Mouse (Mus musculus) kidney, embryonic 14.5 days (tissue): ENCODE measurements around the gene Cd8a. TPM values are rescaled to one million over a fixed set of nuclear protein-coding genes. Genes with fewer than 3 reads are reported as not detected.

Experiments
- ATAC-seq: fragments of 200-750 bp; cut with Nextera tagmentation; 2 replicates; pipeline ENCODE4 v1.8.0; 2017; ENCODE audit warnings: moderate number of reproducible peaks, mild to moderate bottlenecking, moderate TSS enrichment, moderate library complexity; ENCODE audit not compliant: low FRiP score, low TSS enrichment
- H3K27ac ChIP-seq: fragments of 300-500 bp; sonication (generic); 2 replicates; pipeline ENCODE4 v1.5.1; 2014; ENCODE audit warnings: low read depth, mild to moderate bottlenecking, low read length, moderate library complexity, mixed read lengths
- H3K27me3 ChIP-seq: fragments of 300-500 bp; sonication (generic); 2 replicates; pipeline ENCODE4 v1.6.1; 2014; ENCODE audit warnings: mild to moderate bottlenecking, low read length; ENCODE audit not compliant: control insufficient read depth, insufficient read depth
- H3K36me3 ChIP-seq: fragments of 300-500 bp; sonication (generic); 2 replicates; pipeline ENCODE4 v1.6.1; 2014; ENCODE audit warnings: low read length, mixed read lengths; ENCODE audit not compliant: control insufficient read depth, insufficient read depth
- H3K4me1 ChIP-seq: fragments of 300-500 bp; sonication (generic); 2 replicates; pipeline ENCODE4 v1.6.1; 2014; ENCODE audit warnings: low read length, mixed read lengths; ENCODE audit not compliant: control insufficient read depth, insufficient read depth
- H3K4me2 ChIP-seq: fragments of 300-500 bp; sonication (generic); replicated peaks from 2 replicates; pipeline ENCODE4 v1.6.1; 2014; ENCODE audit warnings: low read depth, mild to moderate bottlenecking, low read length
- H3K4me3 ChIP-seq: fragments of 300-500 bp; sonication (generic); 2 replicates; pipeline ENCODE4 v1.5.1; 2014; ENCODE audit warnings: mild to moderate bottlenecking, low read length
- H3K9ac ChIP-seq: fragments of 300-500 bp; sonication (generic); 2 replicates; pipeline ENCODE4 v1.6.1; 2014; ENCODE audit warnings: low read depth, mild to moderate bottlenecking, low read length, moderate library complexity
- H3K9me3 ChIP-seq: fragments of 300-500 bp; sonication (generic); 2 replicates; pipeline ENCODE4 v1.6.1; 2016; ENCODE audit warnings: low read length; ENCODE audit not compliant: control insufficient read depth
- WGBS: fragments of 180-500 bp; shearing (Covaris S2); extraction: QIAGEN DNeasy Blood & Tissue Kit; methylation state at CpG from one replicate; pipeline ENCODE4 v1.1.7; 2014; 5-methylcytosine and 5-hydroxymethylcytosine counted together
- polyA plus RNA-seq: library from polyadenylated mRNA; unstranded; fragments of >200 nt; fragmentation: Nextera tagmentation; extraction: Ambion mirVana; gene quantifications from 2 replicates; pipeline ENCODE4 v1.2.1, GENCODE M21; 2014

The Cd8a gene
- polyA plus RNA-seq, 1 experiment from 2014 or later, result not detected

GRCm38 (mm10) chr6:71420848-71421247 lies 47.6 kb downstream of the Cd8a start:
- Histone ChIP-seq H3K4me2 (no peak overlapping the region), H3K9ac (no peak overlapping the region), H3K27ac (no peak overlapping the region), H3K4me3 (no peak overlapping the region), H3K27me3 (no peaks in the 10 kb centered on the region), H3K9me3 (no peaks in the 10 kb centered on the region; the same call in 1 of the 2 replicates), H3K4me1 (no peaks in the 10 kb centered on the region), H3K36me3 (peaks cover 4% of the 10 kb centered on the region; the same call in 1 of the 2 replicates)
- WGBS, result 77% methylated on average over 6 of the region's 6 CpGs
- ATAC-seq, result no peak

GRCm38 (mm10) chr6:71422162-71422561 lies 48.9 kb downstream of the Cd8a start:
- H3K27me3 ChIP-seq, result no peaks in the 10 kb centered on the region
- WGBS, result 76% methylated on average over 3 of the region's 3 CpGs
- peak; percentile 57; the same call in 1 of the 2 replicates for ATAC-seq
- H3K9me3 ChIP-seq, result no peaks in the 10 kb centered on the region; the same call in 1 of the 2 replicates
- H3K9ac ChIP-seq, result no peak overlapping the region
- H3K36me3 ChIP-seq, result peaks cover 11% of the 10 kb centered on the region; the same call in 1 of the 2 replicates
- no peaks in the 10 kb centered on the region for H3K4me1 ChIP-seq
- no peak overlapping the region for H3K27ac ChIP-seq
- H3K4me2 ChIP-seq, result no peak overlapping the region
- H3K4me3 ChIP-seq, result no peak overlapping the region

GRCm38 (mm10) chr6:71423116-71423515 lies 49.9 kb downstream of the Cd8a start:
- no peak for ATAC-seq
- H3K4me3 ChIP-seq, result no peak overlapping the region
- no peak overlapping the region for H3K9ac ChIP-seq
- 95% methylated on average over 3 of the region's 3 CpGs for WGBS
- H3K4me2 ChIP-seq, result no peak overlapping the region
- no peaks in the 10 kb centered on the region for H3K27me3 ChIP-seq
- no peaks in the 10 kb centered on the region; the same call in 1 of the 2 replicates for H3K9me3 ChIP-seq
- H3K4me1 ChIP-seq, result no peaks in the 10 kb centered on the region
- no peak overlapping the region for H3K27ac ChIP-seq
- H3K36me3 ChIP-seq, result peaks cover 18% of the 10 kb centered on the region; the same call in 1 of the 2 replicates

- H3K36me3 ChIP-seq, result peaks cover 19% of the 10 kb centered on the region
- no peak overlapping the region for H3K4me2 ChIP-seq
- no peaks in the 10 kb centered on the region for H3K4me1 ChIP-seq
- no peak overlapping the region for H3K27ac ChIP-seq
- H3K4me3 ChIP-seq, result no peak overlapping the region
- H3K9ac ChIP-seq, result no peak overlapping the region
- 93% methylated on average over 6 of the region's 6 CpGs for WGBS
- H3K27me3 ChIP-seq, result no peaks in the 10 kb centered on the region
- ATAC-seq, result no peak
- no peaks in the 10 kb centered on the region; the same call in 1 of the 2 replicates for H3K9me3 ChIP-seq
Observed at GRCm38 (mm10) chr6:71425681-71426080, 52.5 kb downstream of the Cd8a start.

- WGBS, result 74% methylated on average over 4 of the region's 4 CpGs
- H3K4me1 ChIP-seq, result no peaks in the 10 kb centered on the region
- ATAC-seq, result no peak
Observed at GRCm38 (mm10) chr6:71427996-71428725, 54.9 kb downstream of the Cd8a start.

More at GRCm38 (mm10) chr6:71427996-71428725, 54.9 kb downstream of the Cd8a start:
- Histone ChIP-seq H3K9ac (no peak overlapping the region), H3K27ac (no peak overlapping the region), H3K27me3 (no peaks in the 10 kb centered on the region), H3K4me3 (no peak overlapping the region), H3K9me3 (no peaks in the 10 kb centered on the region), H3K36me3 (peaks cover 19% of the 10 kb centered on the region), H3K4me2 (no peak overlapping the region)

Other genes with a start within 250 kb of the Cd8a start
- gene Thnsl2, start 229.0 kb upstream of the Cd8a start, polyA plus RNA-seq, result 21.4 and 25.7 TPM in 2 replicates
- gene Fabp1, start 173.6 kb upstream of the Cd8a start, polyA plus RNA-seq, result 0.43 TPM in 1 of 2 replicates, not detected in the other
- gene Krcc1, start 101.8 kb upstream of the Cd8a start, polyA plus RNA-seq, result 52.2 and 53.3 TPM in 2 replicates
- 0.17 and 0.19 TPM in 2 replicates for gene Smyd1, start 51.2 kb upstream of the Cd8a start, polyA plus RNA-seq
- 0.13 TPM in 1 of 2 replicates, not detected in the other for gene Cd8b1, start 50.6 kb upstream of the Cd8a start, polyA plus RNA-seq
- 11.2 and 13.0 TPM in 2 replicates for gene Rmnd5a, start 67.2 kb downstream of the Cd8a start, polyA plus RNA-seq
- 14.8 and 20.1 TPM in 2 replicates for gene Rnf103, start 120.5 kb downstream of the Cd8a start, polyA plus RNA-seq
- gene Chmp3, start 170.4 kb downstream of the Cd8a start, polyA plus RNA-seq, result 59.9 TPM in 2 replicates